Comparison of ENCODE assay signal across 8 mouse cellular contexts in genomic region chr7:93079785-93080730, GRCm38 (mm10). TPM values are rescaled to one million over a fixed set of nuclear protein-coding genes. Genes with fewer than 3 reads are reported as not detected.
DNase-seq lines count a peak whose midpoint lies in the region; ATAC-seq lines count a peak whose summit lies in the region.

Fam181b (plus strand) TSS chr7:93079865.

- peak within 1 kb of the TSS; percentile 41 for H3K27ac ChIP-seq in intestine, embryonic 14.5 days (ENCODE audit: low read depth)

- peak; percentile 91 for ATAC-seq in intestine, embryonic 14.5 days (replicated peaks; ENCODE audit: low FRiP score, low TSS enrichment, low read depth)

- intact Hi-C loops in left cerebral cortex, postnatal 14 days (cut with DNase I), result no loop called here

- H3K9me3 ChIP-seq in intestine, embryonic 14.5 days (ENCODE audit: control insufficient read depth, low read length), result no peaks in the 10 kb centered on the region
- no peaks in the 10 kb centered on the region for H3K9me3 ChIP-seq in megakaryocyte, embryonic 14.5 days

- H3K27me3 ChIP-seq in intestine, embryonic 14.5 days (replicated peaks; ENCODE audit: control insufficient read depth, insufficient read depth, low read length), result 0 out of 2 replicates have a peak, but pooled peaks cover 12% of the 10 kb centered on the region
- H3K27me3 ChIP-seq in megakaryocyte, embryonic 14.5 days (replicated peaks), result peaks cover 63% of the 10 kb centered on the region

- peak; percentile 88 for DNase-seq in adrenal gland, postnatal 14 days
- peak; percentile 96 for DNase-seq in embryo, embryonic 10 days (ENCODE audit: low spot score)
- peak; percentile 36 for DNase-seq in gastrocnemius, postnatal 25 days
- DNase-seq in intestine, embryonic 14.5 days (ENCODE audit: low spot score), result peak; percentile 85
- DNase-seq in left cerebral cortex, postnatal 14 days (ENCODE audit: low spot score in 2 of 2), result peak; percentile 74 to 79
- peak; percentile 70 for DNase-seq in right cerebral cortex, postnatal 25 days
- no peak for DNase-seq in spleen, adult 12 weeks (ENCODE audit: low spot score)

- under 1% methylated on average over 94 of the region's 96 CpGs for WGBS in intestine, embryonic 14.5 days

- no peaks in the 10 kb centered on the region for H3K36me3 ChIP-seq in intestine, embryonic 14.5 days (ENCODE audit: control insufficient read depth, insufficient read depth, low read length)
- no peaks in the 10 kb centered on the region for H3K36me3 ChIP-seq in megakaryocyte, embryonic 14.5 days (replicated peaks; ENCODE audit: low read length)

- H3K9ac ChIP-seq in intestine, embryonic 14.5 days (ENCODE audit: low read length), result peak within 1 kb of the TSS; percentile 51

- peak within 1 kb of the TSS; percentile 61 for H3K4me2 ChIP-seq in intestine, embryonic 14.5 days (ENCODE audit: low read length)

- H3K4me3 ChIP-seq in intestine, embryonic 14.5 days (ENCODE audit: low read depth, low read length), result peak within 1 kb of the TSS; percentile 55
- peak within 1 kb of the TSS; percentile 91 for H3K4me3 ChIP-seq in megakaryocyte, embryonic 14.5 days (replicated peaks)

- H3K4me1 ChIP-seq in intestine, embryonic 14.5 days (replicated peaks; ENCODE audit: control insufficient read depth, insufficient read depth, low read length), result no peaks in the 10 kb centered on the region
- peaks cover 17% of the 10 kb centered on the region for H3K4me1 ChIP-seq in megakaryocyte, embryonic 14.5 days

RNA-seq across cellular contexts. Expression of gene Fam181b, which starts in this region (rescaled TPM):
- 4.3 and 5.4 TPM in 2 replicates for total RNA-seq in adrenal gland, postnatal 14 days (2021)
- 1 to 10 TPM; 1.5 to 1.6 TPM for total RNA-seq in gastrocnemius, postnatal 25 days (2021)
- polyA plus RNA-seq in intestine, embryonic 14.5 days (2014; fragmentation: Nextera tagmentation; extraction: Ambion mirVana), result 4.6 and 5.1 TPM in 2 replicates
- 10 to 100 TPM; 19.4 to 23.0 TPM for total RNA-seq in left cerebral cortex, postnatal 14 days (2021)
- 0.30 TPM in 1 of 2 replicates, not detected in the other for polyA plus RNA-seq in megakaryocyte, embryonic 14.5 days (2012; ENCODE audit: insufficient read depth, low replicate concordance)
